Mouse (Mus musculus) hematopoietic stem cell, adult 5-6 weeks (primary cell): ENCODE results near the gene Zmynd11. TPM values are rescaled to one million over a fixed set of nuclear protein-coding genes. Genes with fewer than 3 reads are reported as not detected.

Experiments
- ATAC-seq, 2 experiments: fragments of 125-278 bp in 1 of 2; replicated peaks in 1 of 2; 2 replicates each; pipeline ENCODE4 v1.8.0; 2016 to 2017; ENCODE audit warnings: inconsistent platforms in 2 of 2, mild to moderate bottlenecking in 2 of 2, moderate number of reproducible peaks in 2 of 2, low read depth in 1 of 2, moderate TSS enrichment in 1 of 2; ENCODE audit not compliant: low FRiP score in 2 of 2, poor library complexity in 2 of 2, severe bottlenecking in 2 of 2, insufficient read depth in 1 of 2, low TSS enrichment in 1 of 2
- total RNA-seq: library from RNA; stranded (forward); fragments of 172-1452, 232-1000 nt; gene quantifications from 2 replicates; pipeline ENCODE4 v1.2.3, GENCODE M21; 2017

Gene Zmynd11
- total RNA-seq, 1 experiment from 2014 or later: 119 TPM

- ATAC-seq: no peak
Measured at GRCm38 (mm10) chr13:9686261-9686660, 78.9 kb downstream of the Zmynd11 start.

GRCm38 (mm10) chr13:9684153-9684923 lies 80.8 kb downstream of the Zmynd11 start:
- ATAC-seq: no peak

- ATAC-seq: no peak
Measured at GRCm38 (mm10) chr13:9683280-9683679, 81.8 kb downstream of the Zmynd11 start.

GRCm38 (mm10) chr13:9681492-9681891 lies 83.6 kb downstream of the Zmynd11 start:
- ATAC-seq: no peak

GRCm38 (mm10) chr13:9674126-9674525 lies 91.0 kb downstream of the Zmynd11 start:
- ATAC-seq: no peak

GRCm38 (mm10) chr13:9669246-9669645 lies 95.9 kb downstream of the Zmynd11 start:
- no peak for ATAC-seq

- ATAC-seq: no peak
Measured at GRCm38 (mm10) chr13:9667954-9668496, 97.1 kb downstream of the Zmynd11 start.

GRCm38 (mm10) chr13:9663593-9663992 lies 101.5 kb downstream of the Zmynd11 start:
- ATAC-seq: no peak

- ATAC-seq: no peak
Measured at GRCm38 (mm10) chr13:9660711-9661110, 104.4 kb downstream of the Zmynd11 start.

- ATAC-seq: no peak
Measured at GRCm38 (mm10) chr13:9656613-9657012, 108.5 kb downstream of the Zmynd11 start.

GRCm38 (mm10) chr13:9653018-9653417 lies 112.1 kb downstream of the Zmynd11 start:
- ATAC-seq: no peak

- no peak for ATAC-seq
Measured at GRCm38 (mm10) chr13:9650580-9650979, 114.5 kb downstream of the Zmynd11 start.

GRCm38 (mm10) chr13:9649894-9650293 lies 115.2 kb downstream of the Zmynd11 start:
- no peak for ATAC-seq

- no peak for ATAC-seq
Measured at GRCm38 (mm10) chr13:9648716-9649115, 116.4 kb downstream of the Zmynd11 start.

- no peak for ATAC-seq
Measured at GRCm38 (mm10) chr13:9637949-9638348, 127.2 kb downstream of the Zmynd11 start.

GRCm38 (mm10) chr13:9636505-9636904 lies 128.6 kb downstream of the Zmynd11 start:
- ATAC-seq: peak; percentile 59 to 76

- no peak for ATAC-seq
Measured at GRCm38 (mm10) chr13:9635951-9636350, 129.2 kb downstream of the Zmynd11 start.
